Mouse (Mus musculus) midbrain, embryonic 14.5 days (tissue): ENCODE results near the gene Prnp. TPM values are rescaled to one million over a fixed set of nuclear protein-coding genes. Genes with fewer than 3 reads are reported as not detected.

Experiments used
- ATAC-seq: fragments of 200-750 bp; cut with Nextera tagmentation; 2 replicates; pipeline ENCODE4 v1.8.0; 2017; ENCODE audit warnings: moderate number of reproducible peaks, moderate library complexity; ENCODE audit not compliant: low FRiP score, low TSS enrichment
- DNase-seq: peaks from one replicate; pipeline ENCODE4 v3.0.0-alpha.2; 2015
- H3K27ac ChIP-seq: fragments of 300-500 bp; sonication (generic); replicated peaks from 2 replicates; pipeline ENCODE4 v1.5.1; 2014; ENCODE audit warnings: mild to moderate bottlenecking, low read depth, low read length, moderate library complexity
- H3K27me3 ChIP-seq: fragments of 300-500 bp; sonication (generic); 2 replicates; pipeline ENCODE4 v1.6.1; 2014; ENCODE audit warnings: low read length, control low read depth, mixed read lengths; ENCODE audit not compliant: control insufficient read depth, insufficient read depth
- H3K36me3 ChIP-seq: fragments of 300-500 bp; sonication (generic); 2 replicates; pipeline ENCODE4 v1.6.1; 2014; ENCODE audit warnings: low read length, control low read depth; ENCODE audit not compliant: control insufficient read depth, insufficient read depth
- H3K4me1 ChIP-seq: fragments of 300-500 bp; sonication (generic); 2 replicates; pipeline ENCODE4 v1.6.1; 2014; ENCODE audit warnings: mild to moderate bottlenecking, antibody characterized with exemption, low read length, control low read depth; ENCODE audit not compliant: control insufficient read depth, insufficient read depth
- H3K4me2 ChIP-seq: fragments of 300-500 bp; sonication (generic); 2 replicates; pipeline ENCODE4 v1.6.1; 2014; ENCODE audit warnings: mild to moderate bottlenecking, low read length, moderate library complexity
- H3K4me3 ChIP-seq: fragments of 300-500 bp; sonication (generic); replicated peaks from 2 replicates; pipeline ENCODE4 v1.5.1; 2014; ENCODE audit warnings: low read depth, low read length
- H3K9ac ChIP-seq: fragments of 300-500 bp; sonication (generic); replicated peaks from 2 replicates; pipeline ENCODE4 v1.6.1; 2014; ENCODE audit warnings: mild to moderate bottlenecking, low read length, moderate library complexity
- H3K9me3 ChIP-seq: fragments of 300-500 bp; sonication (generic); 2 replicates; pipeline ENCODE4 v1.6.1; 2016; ENCODE audit warnings: low read length, control low read depth, mixed read lengths; ENCODE audit not compliant: control insufficient read depth
- WGBS: fragments of 180-500 bp; shearing (Covaris S2); extraction: QIAGEN DNeasy Blood & Tissue Kit; methylation state at CpG from one replicate; pipeline ENCODE4 v1.1.7; 2014; 5-methylcytosine and 5-hydroxymethylcytosine counted together
- polyA plus RNA-seq: library from polyadenylated mRNA; unstranded; fragments of >200 nt; fragmentation: Nextera tagmentation; extraction: Ambion mirVana; gene quantifications from 2 replicates; pipeline ENCODE4 v1.2.1, GENCODE M21; 2014

Prnp gene
- polyA plus RNA-seq, 1 experiment from 2014 or later = 97.3 TPM

DNA sequence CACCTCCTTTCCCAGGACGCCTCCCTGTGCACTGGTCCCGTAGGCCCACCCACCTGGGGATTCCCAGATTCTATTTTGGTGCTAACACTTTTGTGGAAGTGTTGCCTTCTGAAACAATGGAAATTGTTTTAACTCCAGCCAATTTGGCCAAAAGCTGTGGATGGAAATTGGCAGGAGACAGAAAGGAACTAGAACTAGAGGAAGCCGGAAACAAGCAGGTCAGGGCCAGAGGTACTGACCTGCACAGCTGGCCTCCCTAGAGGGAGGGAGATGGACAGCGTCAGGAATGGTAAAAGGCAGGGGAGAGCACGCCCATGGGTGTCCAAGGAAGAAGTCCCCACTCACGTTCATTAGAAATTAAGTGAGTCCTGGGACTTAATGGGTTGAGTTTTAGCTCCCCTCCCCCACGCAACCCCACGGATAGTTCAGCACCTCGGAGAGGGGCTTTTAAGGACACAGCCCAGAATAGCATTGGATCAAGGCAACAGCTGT is 48.0 kb downstream of the Prnp start:
- Histone ChIP-seq H3K9ac (no peak overlapping the region), H3K4me2 (no peak overlapping the region), H3K4me1 (peaks cover 5% of the 10 kb centered on the region; the same call in 1 of the 2 replicates), H3K27ac (no peak overlapping the region), H3K27me3 (peaks cover 12% of the 10 kb centered on the region), H3K36me3 (no peaks in the 10 kb centered on the region), H3K4me3 (no peak overlapping the region), H3K9me3 (no peaks in the 10 kb centered on the region)
- DNase-seq = no peak
- ATAC-seq = no peak
- WGBS = 56% methylated on average over 9 of the region's 9 CpGs

DNA sequence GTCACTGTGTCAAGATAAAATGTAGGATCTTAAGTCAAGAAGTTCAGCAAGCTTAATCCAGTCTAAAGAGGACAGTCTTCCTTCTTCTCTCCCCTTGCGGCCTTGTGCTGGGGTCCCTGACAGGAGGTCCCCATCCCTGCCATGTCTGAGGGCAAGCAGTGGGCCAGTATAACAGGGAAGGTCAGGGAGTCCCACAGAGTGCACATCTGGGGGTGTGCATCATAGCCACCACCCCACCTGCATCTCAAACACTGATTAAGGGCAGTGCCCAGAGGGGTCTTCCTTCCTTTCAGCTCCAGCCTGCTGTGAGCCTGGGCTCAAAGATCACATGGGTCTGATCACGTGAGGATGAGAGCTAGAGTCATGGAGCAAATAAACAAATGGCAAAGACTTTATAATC is 51.9 kb downstream of the Prnp start:
- H3K27me3 ChIP-seq = no peaks in the 10 kb centered on the region
- no peaks in the 10 kb centered on the region for H3K36me3 ChIP-seq
- no peaks in the 10 kb centered on the region for H3K4me1 ChIP-seq
- no peaks in the 10 kb centered on the region for H3K9me3 ChIP-seq
- 77% methylated on average over 2 of the region's 2 CpGs for WGBS
- ATAC-seq (no peak), DNase-seq (no peak)
- no peak overlapping the region for H3K4me3 ChIP-seq
- no peak overlapping the region for H3K9ac ChIP-seq
- H3K27ac ChIP-seq = no peak overlapping the region
- H3K4me2 ChIP-seq = no peak overlapping the region

DNA sequence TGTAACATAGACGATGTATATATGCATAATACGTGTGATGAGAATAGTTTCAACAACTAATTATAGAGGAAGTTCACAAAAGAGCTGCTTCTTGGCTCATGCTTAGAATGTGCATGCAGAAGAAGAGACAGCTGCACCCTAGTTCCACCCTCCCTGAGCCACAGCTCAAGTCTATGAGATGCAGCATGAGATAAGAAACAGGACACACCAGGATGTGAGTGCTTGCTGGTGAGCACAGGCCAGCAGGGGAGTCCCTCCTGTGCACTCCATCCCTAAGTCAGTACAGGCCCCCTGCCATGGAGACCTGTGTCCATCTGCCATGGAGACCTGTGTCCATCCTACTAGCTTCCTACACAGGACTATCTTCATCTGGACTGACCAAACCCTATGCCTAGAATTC is 60.9 kb downstream of the Prnp start:
- Histone ChIP-seq H3K27ac (no peak overlapping the region), H3K27me3 (no peaks in the 10 kb centered on the region), H3K4me2 (no peak overlapping the region), H3K9ac (no peak overlapping the region), H3K4me3 (no peak overlapping the region), H3K4me1 (no peaks in the 10 kb centered on the region), H3K9me3 (no peaks in the 10 kb centered on the region), H3K36me3 (no peaks in the 10 kb centered on the region)
- DNase-seq (no peak), ATAC-seq (no peak)
- 92% methylated on average over 2 of the region's 2 CpGs for WGBS

DNA sequence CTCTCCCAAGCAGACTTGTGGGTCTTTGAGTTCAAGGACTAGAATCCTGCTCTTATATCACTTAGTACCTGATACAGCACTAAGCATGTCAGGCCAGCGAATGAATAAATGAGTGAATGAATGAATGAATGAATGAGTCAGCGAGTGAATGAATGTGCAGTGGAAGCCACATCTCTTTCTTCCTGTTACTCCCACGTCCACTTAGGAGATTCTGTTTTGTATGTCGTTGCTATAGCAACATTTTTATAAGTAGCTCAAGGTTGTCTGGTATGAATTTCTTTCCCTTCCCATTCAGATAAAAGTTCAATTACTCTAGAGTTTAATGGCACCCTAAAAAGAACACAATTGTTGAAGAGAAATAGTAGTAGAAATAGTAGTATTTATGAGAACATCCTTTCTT is 61.4 kb downstream of the Prnp start:
- ATAC-seq (no peak), DNase-seq (no peak)
- Histone ChIP-seq H3K36me3 (no peaks in the 10 kb centered on the region), H3K27me3 (no peaks in the 10 kb centered on the region), H3K9ac (no peak overlapping the region), H3K27ac (no peak overlapping the region), H3K4me3 (no peak overlapping the region), H3K4me1 (no peaks in the 10 kb centered on the region), H3K9me3 (no peaks in the 10 kb centered on the region), H3K4me2 (no peak overlapping the region)
- WGBS = 77% methylated on average over 4 of the region's 4 CpGs

DNA sequence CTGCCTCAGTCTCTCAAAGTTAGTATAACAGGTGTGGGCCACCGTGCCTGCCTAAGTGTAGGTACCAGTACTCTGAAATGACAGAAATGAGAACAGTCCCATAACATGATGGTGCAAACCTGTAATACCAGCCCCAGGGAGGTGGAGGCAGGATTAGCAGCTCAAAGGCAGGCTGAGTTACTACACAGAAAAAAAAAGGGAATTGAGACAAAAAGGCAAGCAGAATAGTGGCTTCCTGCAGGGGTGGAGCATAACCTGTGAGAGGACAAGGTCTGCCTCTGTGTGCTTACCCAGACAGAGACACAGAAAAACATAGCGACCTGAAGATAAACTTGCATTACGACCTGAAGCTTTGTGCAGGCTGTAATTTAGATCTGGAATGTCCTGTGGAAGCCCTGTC is 66.9 kb downstream of the Prnp start:
- H3K4me2 ChIP-seq = no peak overlapping the region
- H3K4me1 ChIP-seq = no peaks in the 10 kb centered on the region
- no peak for DNase-seq
- H3K27me3 ChIP-seq = no peaks in the 10 kb centered on the region
- 74% methylated on average over 3 of the region's 3 CpGs for WGBS
- H3K27ac ChIP-seq = no peak overlapping the region
- no peak overlapping the region for H3K9ac ChIP-seq
- H3K4me3 ChIP-seq = no peak overlapping the region
- no peak for ATAC-seq
- H3K9me3 ChIP-seq = no peaks in the 10 kb centered on the region
- no peaks in the 10 kb centered on the region for H3K36me3 ChIP-seq

DNA sequence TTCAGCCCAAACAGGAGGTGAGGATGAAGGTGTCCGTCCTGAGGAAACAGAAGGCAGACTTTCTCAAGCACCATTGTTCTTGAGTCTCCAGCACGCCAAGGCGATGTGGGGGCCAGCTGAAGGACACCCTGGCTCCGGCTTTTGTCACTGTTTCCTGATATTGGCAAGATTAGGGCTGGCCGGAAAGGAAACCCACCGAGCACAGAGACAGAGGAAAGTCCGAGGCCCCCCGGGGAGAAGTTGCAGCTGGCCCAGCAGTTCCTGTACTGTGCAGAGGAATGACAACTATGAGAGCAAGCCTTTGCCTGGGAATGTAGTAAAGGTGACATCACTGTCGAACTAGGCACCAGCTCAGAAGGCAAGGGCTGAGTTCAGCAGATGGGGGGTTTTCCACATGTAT is 71.1 kb downstream of the Prnp start:
- 46% methylated on average over 9 of the region's 9 CpGs for WGBS
- ATAC-seq (no peak), DNase-seq (no peak)
- no peaks in the 10 kb centered on the region for H3K27me3 ChIP-seq
- no peaks in the 10 kb centered on the region for H3K9me3 ChIP-seq
- H3K36me3 ChIP-seq = no peaks in the 10 kb centered on the region
- H3K4me2 ChIP-seq = no peak overlapping the region
- H3K4me1 ChIP-seq = no peaks in the 10 kb centered on the region
- no peak overlapping the region for H3K4me3 ChIP-seq
- H3K9ac ChIP-seq = no peak overlapping the region
- H3K27ac ChIP-seq = no peak overlapping the region

DNA sequence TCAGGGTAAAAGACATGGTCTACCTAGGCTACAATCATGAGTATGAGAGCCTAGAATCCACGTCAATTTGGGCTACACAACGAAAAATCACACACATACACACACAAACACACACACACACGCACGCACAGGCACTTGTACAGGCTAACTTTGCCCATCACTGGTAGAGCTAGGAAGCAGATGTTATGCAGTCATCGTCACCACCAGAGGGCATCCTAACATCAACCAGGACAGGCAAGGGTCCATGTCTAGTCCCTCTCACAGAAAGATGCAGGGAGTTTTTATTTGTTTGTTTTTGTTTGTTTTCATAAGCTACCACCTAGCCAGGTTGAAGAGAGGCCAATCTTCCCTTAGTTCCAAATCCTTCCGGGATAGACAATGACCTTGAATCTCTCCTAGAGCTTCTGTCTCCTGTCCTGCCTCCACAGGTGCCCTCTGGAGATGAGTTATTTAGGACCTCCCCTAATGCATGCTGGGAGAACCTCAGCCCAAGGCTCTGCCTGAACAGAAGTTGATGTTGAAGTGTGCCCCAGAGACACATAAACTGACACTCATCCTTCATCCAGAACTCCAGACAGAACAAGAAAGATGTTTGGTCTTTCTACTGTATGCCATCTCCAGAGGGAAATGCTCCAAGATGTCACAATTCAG is 72.9 kb downstream of the Prnp start:
- 16% methylated on average over 6 of the region's 6 CpGs for WGBS
- no peaks in the 10 kb centered on the region for H3K27me3 ChIP-seq
- no peaks in the 10 kb centered on the region for H3K4me1 ChIP-seq
- no peak overlapping the region for H3K4me3 ChIP-seq
- DNase-seq = peak; percentile 89
- no peak overlapping the region for H3K4me2 ChIP-seq
- H3K27ac ChIP-seq = no peak overlapping the region
- peak; percentile 70; the same call in 1 of the 2 replicates for ATAC-seq
- no peak overlapping the region for H3K9ac ChIP-seq
- H3K36me3 ChIP-seq = no peaks in the 10 kb centered on the region
- H3K9me3 ChIP-seq = no peaks in the 10 kb centered on the region

DNA sequence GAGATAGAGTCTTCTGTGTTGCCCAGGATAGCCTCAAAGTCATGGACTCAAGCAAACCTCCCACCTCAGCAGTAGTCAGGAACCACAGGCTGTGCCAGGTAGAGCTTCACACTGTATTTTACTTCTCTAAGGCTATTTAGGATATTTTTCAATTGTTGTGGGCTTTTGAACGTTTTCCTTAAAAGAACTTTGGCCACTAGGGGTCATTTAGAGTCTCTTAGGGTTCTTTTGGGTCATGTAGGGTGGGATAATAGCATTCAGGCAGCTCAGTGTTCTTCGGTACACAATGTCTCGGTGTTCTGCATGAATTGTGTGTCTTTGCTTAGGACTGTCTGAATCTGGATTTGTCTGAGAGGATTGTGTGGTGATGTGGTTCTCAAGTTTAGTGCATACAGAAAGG is 78.2 kb downstream of the Prnp start:
- no peak for ATAC-seq
- WGBS = 46% methylated on average over 3 of the region's 3 CpGs

More for the DNA sequence above, 78.2 kb downstream of the Prnp start:
- 0 out of 2 replicates have a peak, but pooled peaks cover 4% of the 10 kb centered on the region for H3K36me3 ChIP-seq
- H3K9ac ChIP-seq = no peak overlapping the region
- H3K9me3 ChIP-seq = no peaks in the 10 kb centered on the region
- no peak overlapping the region for H3K4me3 ChIP-seq
- no peak for DNase-seq
- no peaks in the 10 kb centered on the region for H3K27me3 ChIP-seq
- no peaks in the 10 kb centered on the region for H3K4me1 ChIP-seq
- H3K4me2 ChIP-seq = no peak overlapping the region
- H3K27ac ChIP-seq = no peak overlapping the region
